Mouse (Mus musculus): ENCODE measurements around the gene Ddx24. TPM values are rescaled to one million over a fixed set of nuclear protein-coding genes. Genes with fewer than 3 reads are reported as not detected.

Gene Ddx24
- total RNA-seq, 2 experiments from 2014 or later = 78.8 to 86.6 TPM

- peak; percentile 67 to 74 for DNase-seq
- intact Hi-C loops (cut with DNase I) = no loop called here
Measured at GRCm38 (mm10) chr12:103358216-103358615, 67.4 kb downstream of the Ddx24 start.

Other genes with a start within 250 kb of the Ddx24 start
- under 1 TPM in 1 of 2 experiments, not detected in 1; 0.34 TPM for gene Prima1, start 183.7 kb downstream of the Ddx24 start, total RNA-seq (2021)
- gene Fam181a, start 114.9 kb downstream of the Ddx24 start, total RNA-seq (2021) = not detected
- 100 to 1,000 TPM; 470 to 485 TPM for gene Asb2, start 69.8 kb downstream of the Ddx24 start, total RNA-seq (2021)
- 1 to 10 TPM; 3.6 to 4.0 TPM for gene Otub2, start 37.1 kb downstream of the Ddx24 start, total RNA-seq (2021)
- gene 9330161L09Rik, start 18.0 kb downstream of the Ddx24 start, total RNA-seq (2021) = 1 to 10 TPM in 1 of 2 experiments, under 1 TPM in 1; 0.48 to 1.3 TPM
- 10 to 100 TPM; 49.7 to 84.1 TPM for gene Ifi27, start 8.4 kb upstream of the Ddx24 start, total RNA-seq (2021)
- 10 to 100 TPM in 1 of 2 experiments, 1 to 10 TPM in 1; 9.1 to 15.7 TPM for gene Ifi27l2a, start 17.9 kb upstream of the Ddx24 start, total RNA-seq (2021)
- gene Ifi27l2b, start 31.4 kb upstream of the Ddx24 start, total RNA-seq (2021) = not detected
- gene Ppp4r4, start 106.5 kb upstream of the Ddx24 start, total RNA-seq (2021) = under 1 TPM; 0.50 to 0.98 TPM
- not detected for gene Serpina10, start 205.6 kb upstream of the Ddx24 start, total RNA-seq (2021)
- not detected for gene Serpina6, start 231.4 kb upstream of the Ddx24 start, total RNA-seq (2021)

Data from heart, postnatal 14 days (tissue).